Mouse (Mus musculus): ENCODE data around the gene Vmn2r96.
"Not testable (repeated sequence)": the region's sequence is repeated elsewhere in the genome, so short reads cannot be mapped to it uniquely, and the experiment has no call there.

Gene Vmn2r96

DNA sequence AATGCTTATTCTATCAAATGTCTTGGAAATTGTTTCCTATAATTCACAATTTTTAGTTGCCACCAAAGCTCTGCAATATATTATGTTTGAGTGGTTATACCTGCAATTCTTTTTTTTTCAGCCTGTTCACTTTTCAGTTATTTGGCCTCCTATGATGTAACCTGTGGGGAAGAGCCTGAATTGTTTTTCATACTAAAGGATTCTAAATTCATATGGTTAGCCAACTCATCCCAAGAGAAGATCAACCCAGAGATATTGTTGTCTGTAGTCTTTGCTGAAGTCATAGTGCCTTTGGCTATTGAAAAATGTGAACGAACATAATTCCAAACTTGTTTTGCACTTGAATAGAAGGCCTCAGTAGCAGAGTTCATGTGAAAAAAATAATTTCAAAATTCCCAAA, at the start of gene Vmn2r96:
Gene Vmn2r96, plus strand, starts transcription at position 301 of the 400 bp plus-strand sequence.
- DNase-seq = not testable (repeated sequence)

- DNase-seq = no peak
Observed at GRCm38 (mm10) chr17:18523371-18523770, 49.6 kb upstream of the Vmn2r96 start.

DNA sequence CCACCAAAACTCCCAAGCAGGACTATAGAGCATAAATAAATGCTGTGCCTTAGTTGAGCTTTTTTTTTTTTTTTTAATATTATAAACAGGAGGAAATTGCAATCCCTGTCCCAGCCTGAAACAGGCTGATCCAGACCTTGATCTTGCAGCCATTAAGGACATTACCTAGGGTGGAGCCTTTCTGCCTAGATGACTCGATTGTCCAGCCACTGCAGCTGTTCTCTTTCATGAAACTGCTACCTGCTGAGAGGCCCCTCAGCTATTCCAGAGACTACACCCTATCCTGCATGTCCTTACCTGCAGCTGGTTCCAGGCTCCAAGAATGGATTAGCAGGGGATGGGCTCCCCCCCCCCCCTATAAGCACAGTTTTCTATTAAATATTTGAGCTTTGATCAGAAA, 49.0 kb upstream of the Vmn2r96 start:
- DNase-seq = no peak

DNA sequence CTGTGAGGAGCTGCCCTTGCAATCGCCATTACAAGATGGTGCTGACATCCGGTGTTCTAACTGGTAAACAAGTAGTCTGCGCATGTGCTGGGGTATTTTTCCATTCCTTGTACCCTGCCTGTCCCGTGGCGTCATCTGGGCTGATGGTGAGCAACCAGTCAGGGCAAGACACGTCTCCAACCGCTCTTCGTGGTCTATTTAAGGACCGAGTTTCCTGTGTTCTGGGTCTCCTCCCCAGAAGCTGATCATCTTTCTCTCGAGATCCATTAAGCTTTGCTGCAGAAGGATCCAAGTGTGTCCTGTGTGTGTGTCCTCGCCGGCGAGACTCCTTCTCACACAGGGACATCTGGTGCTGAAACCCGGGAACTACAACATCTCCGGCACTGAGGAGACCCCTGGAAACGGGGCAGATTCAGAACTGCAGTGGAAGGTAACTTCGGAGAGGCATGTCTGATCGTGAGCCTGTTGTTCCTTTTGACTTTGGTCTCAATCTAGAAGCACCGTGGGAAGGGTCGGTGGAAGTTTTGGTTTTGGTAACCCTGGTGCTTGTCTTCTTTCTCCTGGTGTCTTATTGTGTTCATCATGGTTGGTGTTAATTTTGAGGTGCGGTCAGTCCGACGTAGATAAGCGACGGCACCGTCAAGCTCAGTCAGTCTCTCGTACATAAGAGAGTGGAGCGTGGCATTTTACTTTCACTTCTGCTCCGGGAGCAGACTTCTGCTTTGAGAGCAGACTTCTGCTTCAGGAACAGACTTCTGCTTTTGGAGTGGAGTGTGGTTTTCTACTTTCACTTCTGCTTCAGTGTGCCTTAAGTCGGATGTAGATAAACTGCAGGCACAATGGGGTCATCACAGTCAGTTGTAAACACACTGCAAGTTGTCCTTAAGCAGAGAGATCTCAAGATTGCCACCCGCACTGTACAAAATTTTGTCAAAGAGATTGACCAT, 14.5 kb upstream of the Vmn2r96 start:
- DNase-seq = not testable (repeated sequence)

DNA sequence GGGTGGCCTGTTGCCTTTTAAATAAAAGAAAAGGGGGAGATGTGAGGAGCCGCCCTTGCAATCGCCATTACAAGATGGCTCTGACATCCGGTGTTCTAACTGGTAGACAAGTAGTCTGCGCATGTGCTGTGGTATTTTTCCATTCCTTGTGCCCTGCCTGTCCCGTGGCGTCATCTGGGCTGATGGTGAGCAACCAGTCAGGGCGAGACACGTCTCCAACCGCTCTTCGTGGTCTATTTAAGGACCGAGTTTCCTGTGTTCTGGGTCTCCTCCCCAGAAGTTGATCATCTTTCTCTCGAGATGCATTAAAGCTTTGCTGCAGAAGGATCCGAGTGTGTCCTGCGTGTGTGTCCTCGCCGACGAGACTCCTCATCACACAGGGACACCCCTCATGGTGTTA, 6.8 kb upstream of the Vmn2r96 start:
- DNase-seq = not testable (repeated sequence)

DNA sequence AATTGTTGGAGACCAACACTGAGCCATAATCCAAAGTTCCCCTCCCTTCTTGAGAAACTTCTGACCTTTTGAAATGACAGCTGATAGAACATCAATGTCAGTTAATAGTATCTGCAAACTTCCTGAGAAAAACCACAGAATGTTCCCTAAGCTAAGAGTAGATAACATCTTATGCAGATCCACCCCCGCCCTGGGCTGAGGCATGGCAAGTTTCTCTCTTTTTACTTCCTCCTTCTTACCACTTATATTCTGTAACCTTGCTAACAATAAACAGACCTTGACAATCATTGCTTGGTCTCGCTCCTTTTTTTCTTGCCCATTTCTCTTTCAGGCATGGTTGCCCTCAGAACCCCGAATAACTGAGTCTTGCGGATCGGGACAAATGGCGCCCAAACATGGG, 42.2 kb downstream of the Vmn2r96 start:
- not testable (repeated sequence) for DNase-seq

DNA sequence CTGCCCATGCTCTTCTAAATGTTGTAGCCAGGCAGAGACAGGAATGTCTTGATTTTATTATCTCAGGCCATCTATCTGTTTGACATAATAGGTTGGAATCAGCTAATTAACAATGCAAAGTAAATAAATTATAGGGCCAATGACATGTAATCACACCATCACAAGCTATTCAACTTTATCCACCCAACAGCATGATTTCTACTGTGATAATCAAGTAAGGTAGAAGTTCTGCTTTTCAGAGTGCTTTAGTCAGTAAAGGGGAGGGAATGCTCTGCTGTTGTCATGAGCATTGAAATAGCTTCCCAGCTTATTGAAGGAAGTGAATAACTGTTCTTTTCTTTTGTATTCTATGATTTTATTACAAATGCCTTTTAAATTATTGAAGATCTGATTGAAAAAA, 53.6 kb downstream of the Vmn2r96 start:
- DNase-seq = no peak

Data from cerebellum, postnatal 10 days (tissue).